Mouse (Mus musculus) forebrain, embryonic 11.5 days (tissue): Measurements from ENCODE around the gene Ncapg. TPM values are rescaled to one million over a fixed set of nuclear protein-coding genes. Genes with fewer than 3 reads are reported as not detected.
A peak's percentile ranks its signal among the peaks of the same experiment; 100 is the strongest.
"Not testable (repeated sequence)": the region's sequence is repeated elsewhere in the genome, so short reads cannot be mapped to it uniquely, and the experiment has no call there.

Experiments used
- ATAC-seq: fragments of 200-750 bp; cut with Nextera tagmentation; replicated peaks from 2 replicates; pipeline ENCODE4 v1.8.0; 2017; ENCODE audit warnings: moderate TSS enrichment; ENCODE audit not compliant: low FRiP score
- DNase-seq: peaks from one replicate; pipeline ENCODE4 v3.0.0-alpha.2; 2017; ENCODE audit warnings: low spot score
- H3K27ac ChIP-seq: fragments of 300-500 bp; sonication (generic); 2 replicates; pipeline ENCODE4 v1.5.1; 2014; ENCODE audit warnings: low read depth, low read length
- H3K27me3 ChIP-seq: fragments of 300-500 bp; sonication (generic); 2 replicates; pipeline ENCODE4 v1.6.1; 2014; ENCODE audit warnings: mild to moderate bottlenecking, low read length, mixed read lengths; ENCODE audit not compliant: control insufficient read depth, insufficient read depth
- H3K36me3 ChIP-seq: fragments of 300-500 bp; sonication (generic); 2 replicates; pipeline ENCODE4 v1.6.1; 2014; ENCODE audit warnings: mild to moderate bottlenecking, low read length, moderate library complexity, mixed read lengths; ENCODE audit not compliant: control insufficient read depth, insufficient read depth
- H3K4me1 ChIP-seq: fragments of 300-500 bp; sonication (generic); replicated peaks from 2 replicates; pipeline ENCODE4 v1.6.1; 2014; ENCODE audit warnings: low read length, mixed read lengths; ENCODE audit not compliant: control insufficient read depth, insufficient read depth
- H3K4me2 ChIP-seq: fragments of 300-500 bp; sonication (generic); 2 replicates; pipeline ENCODE4 v1.6.1; 2014; ENCODE audit warnings: low read depth, mild to moderate bottlenecking, low read length, moderate library complexity, mixed read lengths; ENCODE audit not compliant: severe bottlenecking
- H3K4me3 ChIP-seq: fragments of 300-500 bp; sonication (generic); 2 replicates; pipeline ENCODE4 v1.5.1; 2014; ENCODE audit warnings: low read depth, low read length
- H3K9ac ChIP-seq: fragments of 300-500 bp; sonication (generic); 2 replicates; pipeline ENCODE4 v1.6.1; 2014; ENCODE audit warnings: low read length
- H3K9me3 ChIP-seq: fragments of 300-500 bp; sonication (generic); 2 replicates; pipeline ENCODE4 v1.6.1; 2016; ENCODE audit warnings: low read length, mixed read lengths; ENCODE audit not compliant: control insufficient read depth
- WGBS: fragments of 180-500 bp; shearing (Covaris S2); extraction: QIAGEN DNeasy Blood & Tissue Kit; methylation state at CpG from one replicate; pipeline ENCODE4 v1.1.7; 2014; 5-methylcytosine and 5-hydroxymethylcytosine counted together
- polyA plus RNA-seq: library from polyadenylated mRNA; unstranded; fragments of >200 nt; fragmentation: Nextera tagmentation; extraction: Ambion mirVana; gene quantifications from 2 replicates; pipeline ENCODE4 v1.2.1, GENCODE M21; 2014

Ncapg gene
- polyA plus RNA-seq, 1 experiment from 2014 or later: 101 TPM

- H3K9me3 ChIP-seq, ATAC-seq, H3K36me3 ChIP-seq, H3K4me2 ChIP-seq, H3K27ac ChIP-seq, DNase-seq, H3K27me3 ChIP-seq, H3K4me3 ChIP-seq, H3K4me1 ChIP-seq, H3K9ac ChIP-seq: not testable (repeated sequence)
- 96% methylated on average over 13 of the region's 13 CpGs for WGBS
These were observed 11.3 kb upstream of the Ncapg start for GRCm38 (mm10) chr5:45658406-45658805.

GRCm38 (mm10) chr5:45668324-45668723 lies 1.4 kb upstream of the Ncapg start:
- H3K27ac ChIP-seq: no peak overlapping the region
- no peaks in the 10 kb centered on the region for H3K9me3 ChIP-seq
- H3K4me1 ChIP-seq: no peaks in the 10 kb centered on the region; the same call in 1 of the 2 replicates
- WGBS: 38% methylated on average over 3 of the region's 3 CpGs
- DNase-seq (no peak), ATAC-seq (no peak)
- H3K9ac ChIP-seq: no peak overlapping the region
- H3K27me3 ChIP-seq: no peaks in the 10 kb centered on the region
- no peak overlapping the region for H3K4me2 ChIP-seq
- no peak overlapping the region for H3K4me3 ChIP-seq
- no peaks in the 10 kb centered on the region for H3K36me3 ChIP-seq

GRCm38 (mm10) chr5:45668831-45669230 lies 888 bp upstream of the Ncapg start:
- no peaks in the 10 kb centered on the region for H3K27me3 ChIP-seq
- peak overlapping the region; percentile 71 for H3K9ac ChIP-seq
- peak overlapping the region; percentile 67 for H3K4me3 ChIP-seq
- 3% methylated on average over 3 of the region's 3 CpGs for WGBS
- no peaks in the 10 kb centered on the region for H3K36me3 ChIP-seq
- peak overlapping the region; percentile 74 for H3K4me2 ChIP-seq
- no peaks in the 10 kb centered on the region; the same call in 1 of the 2 replicates for H3K4me1 ChIP-seq
- ATAC-seq (no peak; the same call in 1 of the 2 replicates), DNase-seq (no peak)
- no peak overlapping the region for H3K27ac ChIP-seq
- H3K9me3 ChIP-seq: no peaks in the 10 kb centered on the region

- ATAC-seq (no peak; the same call in 1 of the 2 replicates), DNase-seq (no peak)
- Histone ChIP-seq H3K9ac (peak overlapping the region; percentile 71), H3K4me2 (peak overlapping the region; percentile 74), H3K36me3 (no peaks in the 10 kb centered on the region), H3K27ac (peak overlapping the region; percentile 58; the same call in 1 of the 2 replicates), H3K27me3 (no peaks in the 10 kb centered on the region), H3K4me1 (no peaks in the 10 kb centered on the region; the same call in 1 of the 2 replicates), H3K9me3 (no peaks in the 10 kb centered on the region), H3K4me3 (peak overlapping the region; percentile 67)
- WGBS: under 1% methylated on average over 27 of the region's 27 CpGs
These were observed 503 bp upstream of the Ncapg start for GRCm38 (mm10) chr5:45669234-45669597.

GRCm38 (mm10) chr5:45670280-45670670 lies 556 bp downstream of the Ncapg start:
- ATAC-seq (no peak), DNase-seq (no peak)

GRCm38 (mm10) chr5:45670894-45671494 lies 1.3 kb downstream of the Ncapg start:
- H3K4me3 ChIP-seq: peak overlapping the region; percentile 67
- ATAC-seq (no peak), DNase-seq (no peak)
- no peaks in the 10 kb centered on the region for H3K27me3 ChIP-seq
- peak overlapping the region; percentile 51 for H3K4me2 ChIP-seq
- WGBS: 67% methylated on average over 5 of the region's 5 CpGs
- no peak overlapping the region for H3K27ac ChIP-seq
- no peaks in the 10 kb centered on the region; the same call in 1 of the 2 replicates for H3K4me1 ChIP-seq
- no peaks in the 10 kb centered on the region for H3K9me3 ChIP-seq
- no peaks in the 10 kb centered on the region for H3K36me3 ChIP-seq
- no peak overlapping the region for H3K9ac ChIP-seq

More at GRCm38 (mm10) chr5:45670280-45670670, 556 bp downstream of the Ncapg start:
- Histone ChIP-seq H3K27ac (peak overlapping the region; percentile 91), H3K9me3 (no peaks in the 10 kb centered on the region), H3K27me3 (no peaks in the 10 kb centered on the region), H3K36me3 (no peaks in the 10 kb centered on the region), H3K4me1 (no peaks in the 10 kb centered on the region; the same call in 1 of the 2 replicates), H3K9ac (peak overlapping the region; percentile 86), H3K4me2 (peak overlapping the region; percentile 51), H3K4me3 (peak overlapping the region; percentile 67)
- WGBS: under 1% methylated on average over 13 of the region's 13 CpGs

- Histone ChIP-seq H3K4me2 (no peak overlapping the region), H3K9me3 (no peaks in the 10 kb centered on the region), H3K27ac (no peak overlapping the region), H3K36me3 (no peaks in the 10 kb centered on the region; the same call in 1 of the 2 replicates), H3K4me1 (no peaks in the 10 kb centered on the region), H3K4me3 (no peak overlapping the region), H3K9ac (no peak overlapping the region), H3K27me3 (no peaks in the 10 kb centered on the region)
- ATAC-seq (no peak), DNase-seq (no peak)
- WGBS: 94% methylated on average over 1 of the region's 1 CpGs
These were observed 5.3 kb downstream of the Ncapg start for GRCm38 (mm10) chr5:45675032-45675431.

- 90% methylated on average over 4 of the region's 4 CpGs for WGBS
- DNase-seq: no peak
- peaks cover 2% of the 10 kb centered on the region; the same call in 1 of the 2 replicates for H3K36me3 ChIP-seq
These were observed 7.9 kb downstream of the Ncapg start for GRCm38 (mm10) chr5:45677639-45678038.

GRCm38 (mm10) chr5:45679955-45680354 lies 10.2 kb downstream of the Ncapg start:
- Histone ChIP-seq H3K27ac (no peak overlapping the region), H3K27me3 (no peaks in the 10 kb centered on the region), H3K36me3 (peaks cover 2% of the 10 kb centered on the region; the same call in 1 of the 2 replicates), H3K4me2 (no peak overlapping the region), H3K4me3 (no peak overlapping the region), H3K4me1 (no peaks in the 10 kb centered on the region), H3K9me3 (no peaks in the 10 kb centered on the region), H3K9ac (no peak overlapping the region)
- DNase-seq (no peak), ATAC-seq (no peak)

More at GRCm38 (mm10) chr5:45677639-45678038, 7.9 kb downstream of the Ncapg start:
- no peaks in the 10 kb centered on the region for H3K27me3 ChIP-seq
- H3K4me3 ChIP-seq: no peak overlapping the region
- H3K27ac ChIP-seq: no peak overlapping the region
- no peaks in the 10 kb centered on the region for H3K4me1 ChIP-seq
- no peak overlapping the region for H3K4me2 ChIP-seq
- H3K9me3 ChIP-seq: no peaks in the 10 kb centered on the region
- no peak overlapping the region for H3K9ac ChIP-seq
- ATAC-seq: no peak
